Mouse (Mus musculus): ENCODE data around the gene Zcwpw1. TPM values are rescaled to one million over a fixed set of nuclear protein-coding genes. Genes with fewer than 3 reads are reported as not detected.

The Zcwpw1 gene
- polyA plus RNA-seq, 1 experiment from 2014 or later = 11.8 TPM

- H3K9ac ChIP-seq (ENCODE audit: low read depth, low read length) = no peak overlapping the region
- H3K4me2 ChIP-seq (ENCODE audit: low read depth, low read length) = no peak overlapping the region
- H3K27me3 ChIP-seq (replicated peaks; ENCODE audit: control insufficient read depth, insufficient read depth, low read length) = no peaks in the 10 kb centered on the region
- no peak overlapping the region for H3K27ac ChIP-seq (ENCODE audit: low read length)
- H3K36me3 ChIP-seq (ENCODE audit: control insufficient read depth, insufficient read depth, low read length) = peaks cover 15% of the 10 kb centered on the region
- 89% methylated on average over 6 of the region's 6 CpGs for WGBS
- peaks cover 24% of the 10 kb centered on the region for H3K4me1 ChIP-seq (ENCODE audit: control insufficient read depth, insufficient read depth, low read length)
- no peak overlapping the region for H3K4me3 ChIP-seq (ENCODE audit: low read length)
- ATAC-seq = no peak
- H3K9me3 ChIP-seq (ENCODE audit: control insufficient read depth, low read length) = no peaks in the 10 kb centered on the region
Measured at GRCm38 (mm10) chr5:137751988-137752387, 35.6 kb upstream of the Zcwpw1 start.

- Histone ChIP-seq H3K4me1 (ENCODE audit: control insufficient read depth, insufficient read depth, low read length) (peaks cover 19% of the 10 kb centered on the region), H3K9ac (ENCODE audit: low read depth, low read length) (no peak overlapping the region), H3K27me3 (replicated peaks; ENCODE audit: control insufficient read depth, insufficient read depth, low read length) (no peaks in the 10 kb centered on the region), H3K4me2 (ENCODE audit: low read depth, low read length) (no peak overlapping the region), H3K27ac (ENCODE audit: low read length) (no peak overlapping the region), H3K4me3 (ENCODE audit: low read length) (no peak overlapping the region), H3K9me3 (ENCODE audit: control insufficient read depth, low read length) (no peaks in the 10 kb centered on the region), H3K36me3 (ENCODE audit: control insufficient read depth, insufficient read depth, low read length) (peaks cover 21% of the 10 kb centered on the region)
- 68% methylated on average over 13 of the region's 13 CpGs for WGBS
- ATAC-seq = no peak
Measured at GRCm38 (mm10) chr5:137753111-137753832, 34.3 kb upstream of the Zcwpw1 start.

- Histone ChIP-seq H3K4me3 (ENCODE audit: low read length) (no peak overlapping the region), H3K4me2 (ENCODE audit: low read depth, low read length) (no peak overlapping the region), H3K4me1 (ENCODE audit: control insufficient read depth, insufficient read depth, low read length) (peaks cover 5% of the 10 kb centered on the region; the same call in 1 of the 2 replicates), H3K9me3 (ENCODE audit: control insufficient read depth, low read length) (no peaks in the 10 kb centered on the region), H3K9ac (ENCODE audit: low read depth, low read length) (no peak overlapping the region; the same call in 1 of the 2 replicates), H3K27me3 (replicated peaks; ENCODE audit: control insufficient read depth, insufficient read depth, low read length) (no peaks in the 10 kb centered on the region), H3K36me3 (ENCODE audit: control insufficient read depth, insufficient read depth, low read length) (peaks cover 22% of the 10 kb centered on the region), H3K27ac (ENCODE audit: low read length) (no peak overlapping the region)
- ATAC-seq = no peak
- 78% methylated on average over 5 of the region's 5 CpGs for WGBS
Measured at GRCm38 (mm10) chr5:137755425-137755824, 32.2 kb upstream of the Zcwpw1 start.

- Histone ChIP-seq H3K27ac (ENCODE audit: low read length) (no peak overlapping the region), H3K27me3 (replicated peaks; ENCODE audit: control insufficient read depth, insufficient read depth, low read length) (no peaks in the 10 kb centered on the region), H3K9me3 (ENCODE audit: control insufficient read depth, low read length) (no peaks in the 10 kb centered on the region), H3K9ac (ENCODE audit: low read depth, low read length) (no peak overlapping the region), H3K4me3 (ENCODE audit: low read length) (no peak overlapping the region), H3K36me3 (ENCODE audit: control insufficient read depth, insufficient read depth, low read length) (peaks cover 22% of the 10 kb centered on the region), H3K4me1 (ENCODE audit: control insufficient read depth, insufficient read depth, low read length) (peaks cover 5% of the 10 kb centered on the region; the same call in 1 of the 2 replicates), H3K4me2 (ENCODE audit: low read depth, low read length) (no peak overlapping the region)
- WGBS = 71% methylated on average over 3 of the region's 3 CpGs
- ATAC-seq = no peak
Measured at GRCm38 (mm10) chr5:137756106-137756505, 31.5 kb upstream of the Zcwpw1 start.

GRCm38 (mm10) chr5:137756882-137757661, 30.5 kb upstream of the Zcwpw1 start:
- Histone ChIP-seq H3K4me3 (ENCODE audit: low read length) (no peak overlapping the region), H3K36me3 (ENCODE audit: control insufficient read depth, insufficient read depth, low read length) (peaks cover 19% of the 10 kb centered on the region), H3K9me3 (ENCODE audit: control insufficient read depth, low read length) (no peaks in the 10 kb centered on the region), H3K9ac (ENCODE audit: low read depth, low read length) (no peak overlapping the region), H3K27me3 (replicated peaks; ENCODE audit: control insufficient read depth, insufficient read depth, low read length) (no peaks in the 10 kb centered on the region), H3K27ac (ENCODE audit: low read length) (no peak overlapping the region), H3K4me1 (ENCODE audit: control insufficient read depth, insufficient read depth, low read length) (peaks cover 5% of the 10 kb centered on the region; the same call in 1 of the 2 replicates), H3K4me2 (ENCODE audit: low read depth, low read length) (no peak overlapping the region)
- peak; percentile 19 for ATAC-seq
- 46% methylated on average over 10 of the region's 10 CpGs for WGBS

GRCm38 (mm10) chr5:137757887-137758286, 29.7 kb upstream of the Zcwpw1 start:
- Histone ChIP-seq H3K27ac (ENCODE audit: low read length) (no peak overlapping the region), H3K4me3 (ENCODE audit: low read length) (no peak overlapping the region), H3K27me3 (replicated peaks; ENCODE audit: control insufficient read depth, insufficient read depth, low read length) (no peaks in the 10 kb centered on the region), H3K36me3 (ENCODE audit: control insufficient read depth, insufficient read depth, low read length) (peaks cover 13% of the 10 kb centered on the region; the same call in 1 of the 2 replicates), H3K9me3 (ENCODE audit: control insufficient read depth, low read length) (no peaks in the 10 kb centered on the region), H3K9ac (ENCODE audit: low read depth, low read length) (no peak overlapping the region), H3K4me2 (ENCODE audit: low read depth, low read length) (no peak overlapping the region), H3K4me1 (ENCODE audit: control insufficient read depth, insufficient read depth, low read length) (peaks cover 2% of the 10 kb centered on the region; the same call in 1 of the 2 replicates)
- 0 out of 2 replicates have a peak, but pooled peaks have one; percentile 8 for ATAC-seq
- 79% methylated on average over 6 of the region's 6 CpGs for WGBS

- no peak overlapping the region for H3K4me2 ChIP-seq (ENCODE audit: low read depth, low read length)
- H3K27me3 ChIP-seq (replicated peaks; ENCODE audit: control insufficient read depth, insufficient read depth, low read length) = no peaks in the 10 kb centered on the region
- 89% methylated on average over 19 of the region's 19 CpGs for WGBS
- no peak for ATAC-seq
- H3K9me3 ChIP-seq (ENCODE audit: control insufficient read depth, low read length) = no peaks in the 10 kb centered on the region
- H3K36me3 ChIP-seq (ENCODE audit: control insufficient read depth, insufficient read depth, low read length) = 0 out of 2 replicates have a peak, but pooled peaks cover 10% of the 10 kb centered on the region
- no peak overlapping the region for H3K4me3 ChIP-seq (ENCODE audit: low read length)
- H3K9ac ChIP-seq (ENCODE audit: low read depth, low read length) = no peak overlapping the region
- H3K4me1 ChIP-seq (ENCODE audit: control insufficient read depth, insufficient read depth, low read length) = no peaks in the 10 kb centered on the region
- no peak overlapping the region for H3K27ac ChIP-seq (ENCODE audit: low read length)
Measured at GRCm38 (mm10) chr5:137758921-137759534, 28.6 kb upstream of the Zcwpw1 start.

- Histone ChIP-seq H3K9me3 (ENCODE audit: control insufficient read depth, low read length) (no peaks in the 10 kb centered on the region), H3K4me2 (ENCODE audit: low read depth, low read length) (no peak overlapping the region), H3K4me1 (ENCODE audit: control insufficient read depth, insufficient read depth, low read length) (no peaks in the 10 kb centered on the region), H3K4me3 (ENCODE audit: low read length) (no peak overlapping the region), H3K9ac (ENCODE audit: low read depth, low read length) (no peak overlapping the region), H3K27me3 (replicated peaks; ENCODE audit: control insufficient read depth, insufficient read depth, low read length) (no peaks in the 10 kb centered on the region), H3K36me3 (ENCODE audit: control insufficient read depth, insufficient read depth, low read length) (0 out of 2 replicates have a peak, but pooled peaks cover 10% of the 10 kb centered on the region), H3K27ac (ENCODE audit: low read length) (no peak overlapping the region)
- ATAC-seq = peak; percentile 80
- WGBS = 40% methylated on average over 4 of the region's 4 CpGs
Measured at GRCm38 (mm10) chr5:137759971-137760412, 27.6 kb upstream of the Zcwpw1 start.

Measured in intestine, embryonic 16.5 days (tissue).